Mouse (Mus musculus) regulatory T cell (primary cell): ENCODE results near the gene Ric1.

Experiments used
- in situ Hi-C: fragments of 300-600 bp; cut with MboI, MseI; formaldehyde crosslinking; loops from one replicate; pipeline ENCODE4 v1.15.1; 2025; ENCODE audit warnings: high pct_unique_total_duplicates

Ric1 gene

DNA sequence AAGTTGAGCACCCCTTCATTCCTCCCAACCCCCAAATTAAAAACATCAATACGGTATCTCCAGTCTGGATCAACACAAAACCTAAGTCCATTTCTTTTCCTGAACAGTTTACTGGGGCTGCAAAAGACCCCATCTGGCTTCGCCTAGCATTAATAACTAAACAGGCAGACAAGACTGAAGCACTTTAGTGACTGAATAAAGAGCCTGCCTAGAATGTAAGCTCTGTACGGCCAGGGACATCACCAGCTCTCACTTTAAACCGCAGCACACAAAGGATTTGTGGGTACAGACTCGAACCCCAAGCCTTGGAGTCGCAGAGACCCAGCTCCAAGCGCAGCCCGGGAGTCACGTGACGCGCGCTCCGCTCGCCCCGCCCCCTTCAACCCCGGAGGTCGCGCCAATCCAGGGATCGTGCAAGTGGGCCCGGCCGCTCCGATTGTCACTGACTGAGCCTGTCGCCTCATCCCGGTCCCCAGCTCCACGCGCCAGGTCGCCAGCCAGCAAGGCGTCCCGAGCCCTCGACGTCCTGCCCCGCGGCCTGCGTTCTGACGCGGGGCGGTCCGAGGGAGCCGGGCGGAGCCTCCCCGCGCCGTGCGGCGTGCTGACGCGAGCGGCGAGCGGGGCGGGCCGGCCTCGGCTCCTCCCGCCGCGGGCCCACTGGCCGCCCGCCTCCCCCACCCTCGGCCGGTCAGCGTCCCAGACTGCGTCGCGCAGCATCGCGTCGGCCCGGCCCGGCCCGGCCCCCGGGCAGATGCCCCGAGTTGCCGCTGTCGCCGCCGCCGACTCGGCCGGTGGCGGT is at the start of gene Ric1:
Gene Ric1 (plus strand): TSS at position 646 of the 799 bp plus-strand sequence.
- in situ Hi-C loops: no loop called here

- in situ Hi-C loops: no loop called here
These were observed 49.7 kb upstream of the Ric1 start for GRCm38 (mm10) chr19:29472424-29472823.

- in situ Hi-C loops: no loop called here
These were observed 49.1 kb upstream of the Ric1 start for GRCm38 (mm10) chr19:29472946-29473345.

- in situ Hi-C loops: no loop called here
These were observed 47.3 kb upstream of the Ric1 start for GRCm38 (mm10) chr19:29474803-29475202.

GRCm38 (mm10) chr19:29475210-29475620 is 46.9 kb upstream of the Ric1 start:
- in situ Hi-C loops: no loop called here

GRCm38 (mm10) chr19:29478598-29478997 is 43.5 kb upstream of the Ric1 start:
- in situ Hi-C loops: no loop called here

DNA sequence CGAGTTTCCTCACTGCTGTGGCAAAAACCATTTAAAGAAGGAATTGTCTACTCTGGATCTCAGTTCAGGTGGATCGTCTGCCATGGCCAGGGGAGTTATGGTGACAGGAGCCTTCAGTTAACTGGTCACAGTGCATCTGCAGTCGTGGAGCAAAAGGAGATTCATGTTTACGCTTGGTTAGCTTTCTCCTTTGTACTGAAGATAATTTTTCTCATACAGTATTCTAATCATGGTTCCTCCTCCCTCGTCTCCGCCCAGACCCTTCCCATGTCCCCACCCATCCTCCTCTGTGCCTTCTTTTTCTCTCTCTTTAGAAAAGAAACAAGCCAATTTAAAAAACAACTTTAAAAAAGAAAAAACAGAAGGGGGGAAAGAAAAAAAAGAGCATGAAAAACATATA is 40.5 kb upstream of the Ric1 start:
- in situ Hi-C loops: no loop called here

DNA sequence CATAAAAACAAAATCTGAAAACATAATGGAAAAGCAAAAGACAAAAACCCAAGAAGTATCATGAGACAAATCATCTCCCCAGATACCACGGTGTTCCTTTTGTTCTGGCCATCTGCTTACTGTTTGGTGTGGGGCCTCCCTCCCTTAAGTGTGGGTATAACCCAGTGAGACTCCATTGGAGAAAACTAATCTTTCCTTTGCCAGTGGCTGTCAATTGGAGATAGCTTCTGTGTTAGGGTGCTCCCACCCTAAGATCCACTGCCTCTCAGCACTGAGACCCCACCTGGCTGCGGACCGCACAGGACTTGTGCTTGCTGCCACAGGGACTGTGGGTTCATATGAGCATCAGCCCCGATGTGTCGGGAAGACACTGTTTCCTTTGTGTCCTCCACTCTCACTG is 39.9 kb upstream of the Ric1 start:
- in situ Hi-C loops: no loop called here

DNA sequence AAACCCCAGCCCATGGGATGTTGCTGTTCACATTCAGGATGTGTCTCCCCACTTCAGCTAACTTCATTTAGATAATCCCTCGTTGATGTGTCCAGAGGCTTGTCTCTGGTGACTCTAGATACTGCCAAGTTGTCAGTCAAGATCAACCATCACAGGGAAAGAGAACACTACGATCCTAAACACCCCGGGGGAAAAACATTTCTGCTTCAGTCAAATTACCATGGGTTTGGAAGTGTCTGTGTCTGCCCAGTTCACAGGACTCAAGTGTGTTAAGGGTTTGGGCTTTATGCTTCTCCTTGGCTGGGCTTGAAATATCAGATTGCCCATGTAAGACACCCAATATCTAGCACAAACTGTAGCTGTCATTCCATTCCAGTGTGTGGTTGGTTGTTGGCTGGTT is 39.4 kb upstream of the Ric1 start:
- in situ Hi-C loops: no loop called here

DNA sequence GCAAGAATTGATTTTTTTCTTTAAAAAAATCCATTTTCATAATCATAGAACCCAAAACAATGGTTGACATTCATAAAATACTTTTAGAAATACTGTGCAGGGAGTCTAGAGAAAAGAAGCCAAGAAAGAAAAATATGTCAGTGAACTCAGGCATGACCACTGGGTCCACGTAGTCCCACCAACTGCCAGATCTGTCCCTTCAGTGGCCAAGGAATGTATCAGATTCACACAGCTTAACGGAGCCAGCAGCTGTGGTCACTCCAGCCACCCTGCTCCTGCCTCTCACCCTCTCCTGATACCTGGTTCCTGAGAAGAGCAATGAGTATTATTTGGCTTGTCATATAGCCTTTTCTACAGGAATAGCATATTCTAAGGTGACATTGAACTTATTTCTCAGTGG is 38.7 kb upstream of the Ric1 start:
- in situ Hi-C loops: no loop called here

DNA sequence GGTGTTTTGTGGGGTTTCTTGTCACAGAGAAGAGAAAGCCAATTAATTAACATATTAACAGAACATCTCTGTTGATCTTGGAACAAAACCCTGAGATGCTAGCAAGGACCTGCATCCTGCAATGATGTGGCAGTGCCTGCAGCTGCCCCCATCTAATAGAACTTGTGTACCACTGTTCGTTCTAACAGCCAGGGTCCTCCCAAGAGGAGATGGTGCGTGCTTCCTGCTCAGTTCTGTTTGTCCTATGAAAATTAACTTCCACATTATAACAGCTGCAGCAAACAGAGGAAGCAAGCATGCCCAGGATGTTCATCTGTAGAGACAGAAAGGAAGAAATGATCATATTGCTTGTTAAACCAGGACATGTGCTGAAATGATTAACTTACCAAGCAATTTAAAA is 37.5 kb upstream of the Ric1 start:
- in situ Hi-C loops: no loop called here

GRCm38 (mm10) chr19:29485257-29485948 is 36.7 kb upstream of the Ric1 start:
- in situ Hi-C loops: no loop called here

- in situ Hi-C loops: no loop called here
These were observed 35.4 kb upstream of the Ric1 start for GRCm38 (mm10) chr19:29486545-29487206.

GRCm38 (mm10) chr19:29487326-29488072 is 34.6 kb upstream of the Ric1 start:
- in situ Hi-C loops: no loop called here

GRCm38 (mm10) chr19:29488073-29488390 is 34.0 kb upstream of the Ric1 start:
- in situ Hi-C loops: no loop called here

DNA sequence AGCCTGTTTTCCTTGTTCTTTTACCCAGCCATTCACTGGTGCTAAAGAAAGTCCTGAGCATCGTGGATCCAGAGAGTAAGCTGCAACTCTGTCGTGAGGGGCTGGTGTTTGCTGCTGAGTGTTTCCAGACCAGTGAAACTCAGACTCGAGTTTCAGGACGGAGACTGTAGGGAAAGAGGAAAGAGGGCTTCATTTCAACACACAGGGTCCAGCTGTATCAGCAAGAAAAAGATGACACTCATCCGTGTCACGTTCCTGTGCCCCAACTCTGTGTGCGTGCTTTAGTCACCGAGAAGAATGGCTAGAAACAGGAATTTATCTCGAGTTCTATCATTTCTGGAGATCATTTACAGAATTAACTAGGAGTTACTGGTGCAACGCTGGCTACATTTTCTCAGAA is 33.7 kb upstream of the Ric1 start:
- in situ Hi-C loops: no loop called here

- in situ Hi-C loops: loop anchor here (5.0 kb wide), 1 partner anchor 33 kb away; no protein-coding TSS in a partner anchor
These were observed 32.2 kb upstream of the Ric1 start for GRCm38 (mm10) chr19:29489785-29490284.

DNA sequence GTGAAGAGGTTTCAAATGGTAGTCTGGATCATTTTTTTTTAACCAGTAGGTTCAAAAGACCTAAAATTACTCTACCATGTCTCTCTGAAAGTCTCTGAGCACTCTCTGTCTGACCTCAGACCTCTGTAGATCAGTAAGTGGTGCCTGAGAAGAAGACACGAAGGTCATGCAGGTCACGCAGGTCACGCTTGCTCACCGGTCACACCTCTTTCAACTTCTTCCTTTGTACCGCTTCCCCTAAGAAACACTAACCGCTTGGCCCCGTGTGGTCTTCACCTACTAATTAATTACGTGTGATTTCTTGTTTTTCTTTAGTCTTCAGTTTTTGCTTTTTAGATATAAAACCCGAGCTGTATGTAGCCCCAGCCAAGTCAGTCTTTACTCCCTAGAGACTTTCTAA is 30.6 kb upstream of the Ric1 start:
- in situ Hi-C loops: loop anchor here (5.0 kb wide), 1 partner anchor 34 kb away; no protein-coding TSS in a partner anchor

- in situ Hi-C loops: loop anchor here (5.0 kb wide), 1 partner anchor 37 kb away; no protein-coding TSS in a partner anchor
These were observed 27.6 kb upstream of the Ric1 start for GRCm38 (mm10) chr19:29494454-29494853.

DNA sequence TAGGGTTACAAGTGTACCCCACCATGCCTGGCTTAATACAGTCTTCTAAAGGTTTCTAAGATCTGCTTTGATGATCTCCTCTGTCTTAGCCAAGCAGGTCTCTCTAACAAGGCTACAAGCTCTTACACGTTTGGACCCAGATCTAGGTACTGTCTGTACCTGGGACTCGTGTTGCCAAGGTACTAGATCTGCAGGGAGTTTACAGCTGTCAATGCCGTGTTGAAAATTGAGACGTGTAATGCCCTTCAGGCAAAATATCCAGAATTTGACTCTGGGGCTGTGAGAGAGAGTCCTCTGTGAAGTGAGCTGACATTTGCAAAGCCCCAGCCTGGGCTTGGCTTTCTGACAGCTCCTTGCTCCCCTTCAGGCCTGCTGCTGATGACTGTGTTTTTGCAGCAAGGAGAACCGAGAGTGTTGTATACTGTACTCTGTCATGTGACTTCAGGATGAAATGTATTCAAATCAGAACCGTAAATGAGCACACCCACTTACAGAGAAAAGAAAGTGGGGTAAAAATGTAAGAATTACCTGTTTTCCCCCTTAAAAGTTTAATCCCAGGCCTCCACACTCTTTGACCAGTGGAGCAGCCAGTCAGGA is 26.0 kb upstream of the Ric1 start:
- in situ Hi-C loops: no loop called here
